Mouse (Mus musculus) ES-Bruce4 (cell line): ENCODE data around the gene Mrpl40.

Source experiments
- CTCF ChIP-seq: IDR thresholded peaks from one replicate; pipeline ENCODE4 v1.8.1; 2011; ENCODE audit warnings: low read depth, low read length
- EP300 ChIP-seq: IDR thresholded peaks from 2 replicates; pipeline ENCODE4 v1.6.1; 2011; ENCODE audit warnings: low read depth, low read length; ENCODE audit not compliant: insufficient read depth

DNA sequence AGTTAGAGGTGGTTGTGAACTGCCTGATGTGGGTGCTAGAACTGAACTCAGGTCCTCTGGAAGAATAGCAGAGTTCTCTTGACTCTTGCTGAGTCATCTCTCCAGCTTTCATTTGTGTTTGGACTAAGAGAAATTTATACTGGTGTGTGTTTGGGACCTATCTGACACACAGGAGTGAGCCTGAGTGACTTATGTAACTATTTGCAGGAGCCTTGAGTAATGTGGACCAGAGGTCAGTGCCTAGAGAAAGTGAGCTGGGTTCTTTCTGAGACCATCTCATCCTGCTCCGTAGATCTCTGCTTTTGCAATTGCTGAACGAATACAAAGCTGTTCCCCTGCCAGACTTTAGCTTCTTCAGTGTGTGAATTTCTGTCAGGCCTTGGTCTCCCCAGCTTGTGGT lies 45.1 kb upstream of the Mrpl40 start:
- TF ChIP-seq CTCF, result no peak
- TF ChIP-seq EP300, result no peak
